Mouse (Mus musculus): ENCODE results near the gene Slco2a1. TPM values are rescaled to one million over a fixed set of nuclear protein-coding genes. Genes with fewer than 3 reads are reported as not detected.

The Slco2a1 gene
- polyA plus RNA-seq, 1 experiment from 2014 or later = 4.3 TPM

- Histone ChIP-seq H3K9me3 (replicated peaks; ENCODE audit: control insufficient read depth, low read length, poor library complexity, severe bottlenecking) (no peaks in the 10 kb centered on the region), H3K9ac (ENCODE audit: low read depth, low read length) (no peak overlapping the region), H3K27me3 (ENCODE audit: control insufficient read depth, insufficient read depth, low read depth, low read length) (no peaks in the 10 kb centered on the region), H3K4me3 (ENCODE audit: low read depth, low read length) (no peak overlapping the region), H3K27ac (ENCODE audit: low read length) (no peak overlapping the region), H3K4me1 (ENCODE audit: control insufficient read depth, insufficient read depth, low read length) (peaks cover 3% of the 10 kb centered on the region), H3K4me2 (ENCODE audit: low read length) (no peak overlapping the region), H3K36me3 (ENCODE audit: control insufficient read depth, insufficient read depth, low read length) (no peaks in the 10 kb centered on the region)
- WGBS = 41% methylated on average over 2 of the region's 2 CpGs
- 0 out of 2 replicates have a peak, but pooled peaks have one; percentile 26 for ATAC-seq
These were observed 131.7 kb downstream of the Slco2a1 start for GRCm38 (mm10) chr9:103120231-103120630.

GRCm38 (mm10) chr9:103121546-103121945, 133.0 kb downstream of the Slco2a1 start:
- H3K27ac ChIP-seq (ENCODE audit: low read length) = no peak overlapping the region
- H3K36me3 ChIP-seq (ENCODE audit: control insufficient read depth, insufficient read depth, low read length) = no peaks in the 10 kb centered on the region
- WGBS = 92% methylated on average over 7 of the region's 7 CpGs
- H3K9me3 ChIP-seq (replicated peaks; ENCODE audit: control insufficient read depth, low read length, poor library complexity, severe bottlenecking) = no peaks in the 10 kb centered on the region
- peaks cover 2% of the 10 kb centered on the region for H3K4me1 ChIP-seq (ENCODE audit: control insufficient read depth, insufficient read depth, low read length)
- ATAC-seq = no peak
- no peak overlapping the region for H3K4me2 ChIP-seq (ENCODE audit: low read length)
- no peak overlapping the region for H3K4me3 ChIP-seq (ENCODE audit: low read depth, low read length)
- no peaks in the 10 kb centered on the region for H3K27me3 ChIP-seq (ENCODE audit: control insufficient read depth, insufficient read depth, low read depth, low read length)
- no peak overlapping the region for H3K9ac ChIP-seq (ENCODE audit: low read depth, low read length)

- WGBS = 96% methylated on average over 4 of the region's 4 CpGs
- H3K27me3 ChIP-seq (ENCODE audit: control insufficient read depth, insufficient read depth, low read depth, low read length) = no peaks in the 10 kb centered on the region
- no peak overlapping the region for H3K4me2 ChIP-seq (ENCODE audit: low read length)
- no peak overlapping the region for H3K27ac ChIP-seq (ENCODE audit: low read length)
- H3K4me1 ChIP-seq (ENCODE audit: control insufficient read depth, insufficient read depth, low read length) = no peaks in the 10 kb centered on the region; the same call in 1 of the 2 replicates
- H3K36me3 ChIP-seq (ENCODE audit: control insufficient read depth, insufficient read depth, low read length) = no peaks in the 10 kb centered on the region
- no peak overlapping the region for H3K4me3 ChIP-seq (ENCODE audit: low read depth, low read length)
- H3K9me3 ChIP-seq (replicated peaks; ENCODE audit: control insufficient read depth, low read length, poor library complexity, severe bottlenecking) = no peaks in the 10 kb centered on the region
- no peak for ATAC-seq
- H3K9ac ChIP-seq (ENCODE audit: low read depth, low read length) = no peak overlapping the region
These were observed 136.2 kb downstream of the Slco2a1 start for GRCm38 (mm10) chr9:103124746-103125145.

- Histone ChIP-seq H3K4me3 (ENCODE audit: low read depth, low read length) (no peak overlapping the region), H3K4me1 (ENCODE audit: control insufficient read depth, insufficient read depth, low read length) (peaks cover 24% of the 10 kb centered on the region), H3K9me3 (replicated peaks; ENCODE audit: control insufficient read depth, low read length, poor library complexity, severe bottlenecking) (no peaks in the 10 kb centered on the region), H3K27ac (ENCODE audit: low read length) (peak overlapping the region; percentile 54), H3K4me2 (ENCODE audit: low read length) (no peak overlapping the region), H3K9ac (ENCODE audit: low read depth, low read length) (peak overlapping the region; percentile 1; the same call in 1 of the 2 replicates), H3K27me3 (ENCODE audit: control insufficient read depth, insufficient read depth, low read depth, low read length) (no peaks in the 10 kb centered on the region), H3K36me3 (ENCODE audit: control insufficient read depth, insufficient read depth, low read length) (no peaks in the 10 kb centered on the region)
- WGBS = 19% methylated on average over 6 of the region's 6 CpGs
- ATAC-seq = peak; percentile 40; the same call in 1 of the 2 replicates
These were observed 145.1 kb downstream of the Slco2a1 start for GRCm38 (mm10) chr9:103133493-103134124.

- H3K4me1 ChIP-seq (ENCODE audit: control insufficient read depth, insufficient read depth, low read length) = peaks cover 26% of the 10 kb centered on the region
- 60% methylated on average over 9 of the region's 9 CpGs for WGBS
- H3K9me3 ChIP-seq (replicated peaks; ENCODE audit: control insufficient read depth, low read length, poor library complexity, severe bottlenecking) = no peaks in the 10 kb centered on the region
- H3K36me3 ChIP-seq (ENCODE audit: control insufficient read depth, insufficient read depth, low read length) = no peaks in the 10 kb centered on the region
- 0 out of 2 replicates have a peak, but pooled peaks have one; percentile 14 for ATAC-seq
- H3K4me2 ChIP-seq (ENCODE audit: low read length) = no peak overlapping the region
- H3K4me3 ChIP-seq (ENCODE audit: low read depth, low read length) = no peak overlapping the region
- H3K27me3 ChIP-seq (ENCODE audit: control insufficient read depth, insufficient read depth, low read depth, low read length) = no peaks in the 10 kb centered on the region
- H3K9ac ChIP-seq (ENCODE audit: low read depth, low read length) = peak overlapping the region; percentile 1; the same call in 1 of the 2 replicates
- peak overlapping the region; percentile 29 for H3K27ac ChIP-seq (ENCODE audit: low read length)
These were observed 146.0 kb downstream of the Slco2a1 start for GRCm38 (mm10) chr9:103134450-103135030.

GRCm38 (mm10) chr9:103139481-103139880, 151.0 kb downstream of the Slco2a1 start:
- no peaks in the 10 kb centered on the region for H3K27me3 ChIP-seq (ENCODE audit: control insufficient read depth, insufficient read depth, low read depth, low read length)
- H3K36me3 ChIP-seq (ENCODE audit: control insufficient read depth, insufficient read depth, low read length) = no peaks in the 10 kb centered on the region; the same call in 1 of the 2 replicates
- no peak overlapping the region for H3K27ac ChIP-seq (ENCODE audit: low read length)
- no peak overlapping the region for H3K4me2 ChIP-seq (ENCODE audit: low read length)
- no peak overlapping the region for H3K4me3 ChIP-seq (ENCODE audit: low read depth, low read length)
- H3K9me3 ChIP-seq (replicated peaks; ENCODE audit: control insufficient read depth, low read length, poor library complexity, severe bottlenecking) = no peaks in the 10 kb centered on the region
- 62% methylated on average over 6 of the region's 6 CpGs for WGBS
- ATAC-seq = no peak
- no peak overlapping the region for H3K9ac ChIP-seq (ENCODE audit: low read depth, low read length)
- H3K4me1 ChIP-seq (ENCODE audit: control insufficient read depth, insufficient read depth, low read length) = peaks cover 11% of the 10 kb centered on the region

GRCm38 (mm10) chr9:103140384-103140783, 151.9 kb downstream of the Slco2a1 start:
- WGBS = 90% methylated on average over 6 of the region's 6 CpGs
- ATAC-seq = no peak
- no peak overlapping the region for H3K4me2 ChIP-seq (ENCODE audit: low read length)
- no peaks in the 10 kb centered on the region for H3K27me3 ChIP-seq (ENCODE audit: control insufficient read depth, insufficient read depth, low read depth, low read length)
- H3K4me3 ChIP-seq (ENCODE audit: low read depth, low read length) = no peak overlapping the region
- no peak overlapping the region for H3K9ac ChIP-seq (ENCODE audit: low read depth, low read length)
- H3K4me1 ChIP-seq (ENCODE audit: control insufficient read depth, insufficient read depth, low read length) = peaks cover 19% of the 10 kb centered on the region
- H3K9me3 ChIP-seq (replicated peaks; ENCODE audit: control insufficient read depth, low read length, poor library complexity, severe bottlenecking) = no peaks in the 10 kb centered on the region
- no peak overlapping the region for H3K27ac ChIP-seq (ENCODE audit: low read length)
- no peaks in the 10 kb centered on the region; the same call in 1 of the 2 replicates for H3K36me3 ChIP-seq (ENCODE audit: control insufficient read depth, insufficient read depth, low read length)

- Histone ChIP-seq H3K27me3 (ENCODE audit: control insufficient read depth, insufficient read depth, low read depth, low read length) (no peaks in the 10 kb centered on the region), H3K4me2 (ENCODE audit: low read length) (no peak overlapping the region), H3K9me3 (replicated peaks; ENCODE audit: control insufficient read depth, low read length, poor library complexity, severe bottlenecking) (no peaks in the 10 kb centered on the region), H3K4me3 (ENCODE audit: low read depth, low read length) (no peak overlapping the region), H3K36me3 (ENCODE audit: control insufficient read depth, insufficient read depth, low read length) (no peaks in the 10 kb centered on the region; the same call in 1 of the 2 replicates), H3K4me1 (ENCODE audit: control insufficient read depth, insufficient read depth, low read length) (peaks cover 26% of the 10 kb centered on the region), H3K27ac (ENCODE audit: low read length) (no peak overlapping the region), H3K9ac (ENCODE audit: low read depth, low read length) (no peak overlapping the region)
- WGBS = 87% methylated on average over 7 of the region's 7 CpGs
- ATAC-seq = no peak
These were observed 152.8 kb downstream of the Slco2a1 start for GRCm38 (mm10) chr9:103141266-103141665.

- H3K27ac ChIP-seq (ENCODE audit: low read length) = no peak overlapping the region
- H3K4me3 ChIP-seq (ENCODE audit: low read depth, low read length) = no peak overlapping the region
- H3K4me2 ChIP-seq (ENCODE audit: low read length) = no peak overlapping the region
- no peaks in the 10 kb centered on the region for H3K27me3 ChIP-seq (ENCODE audit: control insufficient read depth, insufficient read depth, low read depth, low read length)
- H3K36me3 ChIP-seq (ENCODE audit: control insufficient read depth, insufficient read depth, low read length) = no peaks in the 10 kb centered on the region; the same call in 1 of the 2 replicates
- H3K9ac ChIP-seq (ENCODE audit: low read depth, low read length) = no peak overlapping the region
- H3K9me3 ChIP-seq (replicated peaks; ENCODE audit: control insufficient read depth, low read length, poor library complexity, severe bottlenecking) = no peaks in the 10 kb centered on the region
- no peak for ATAC-seq
- peaks cover 42% of the 10 kb centered on the region for H3K4me1 ChIP-seq (ENCODE audit: control insufficient read depth, insufficient read depth, low read length)
- WGBS = 70% methylated on average over 4 of the region's 4 CpGs
These were observed 155.4 kb downstream of the Slco2a1 start for GRCm38 (mm10) chr9:103143881-103144280.

Measured in midbrain, embryonic 16.5 days (tissue).